Mouse (Mus musculus) embryonic facial prominence, embryonic 10.5 days (tissue): ENCODE measurements around the gene Tepsin. TPM values are rescaled to one million over a fixed set of nuclear protein-coding genes. Genes with fewer than 3 reads are reported as not detected.
A peak's percentile ranks its signal among the peaks of the same experiment; 100 is the strongest.

ENCODE experiments used
- DNase-seq: peaks from one replicate; pipeline ENCODE4 v3.0.0-alpha.2; 2017; ENCODE audit warnings: low spot score
- H3K27ac ChIP-seq: fragments of 300-500 bp; sonication (generic); replicated peaks from 2 replicates; pipeline ENCODE4 v1.5.1; 2016; ENCODE audit warnings: mild to moderate bottlenecking
- H3K27me3 ChIP-seq: fragments of 300-500 bp; sonication (generic); replicated peaks from 2 replicates; pipeline ENCODE4 v1.6.1; 2016; ENCODE audit warnings: low read depth, mild to moderate bottlenecking; ENCODE audit not compliant: poor library complexity, severe bottlenecking
- H3K36me3 ChIP-seq: fragments of 300-500 bp; sonication (generic); replicated peaks from 2 replicates; pipeline ENCODE4 v1.6.1; 2016; ENCODE audit warnings: mild to moderate bottlenecking, moderate library complexity
- H3K4me1 ChIP-seq: fragments of 300-500 bp; sonication (generic); 2 replicates; pipeline ENCODE4 v1.6.1; 2016
- H3K4me3 ChIP-seq: fragments of 300-500 bp; sonication (generic); 2 replicates; pipeline ENCODE4 v1.5.1; 2016; ENCODE audit warnings: mild to moderate bottlenecking, moderate library complexity
- H3K9me3 ChIP-seq: fragments of 300-500 bp; sonication (generic); 2 replicates; pipeline ENCODE4 v1.6.1; 2016; ENCODE audit warnings: mild to moderate bottlenecking
- WGBS: fragments of 180-500 bp; shearing (Covaris S2); methylation state at CpG from one replicate; pipeline ENCODE4 v1.1.7; 2016; 5-methylcytosine and 5-hydroxymethylcytosine counted together
- microRNA-seq: library from miRNA; unstranded; fragments of <30 nt; microRNA quantifications from one replicate; pipeline ENCODE4, GENCODE M21; 2017
- polyA plus RNA-seq: library from polyadenylated mRNA; unstranded; fragments of >200 nt; fragmentation: Nextera tagmentation; extraction: Ambion mirVana; gene quantifications from 2 replicates; pipeline ENCODE4 v1.2.1, GENCODE M21; 2016

Tepsin gene
- polyA plus RNA-seq, 1 experiment from 2014 or later: 21.4 TPM

- Histone ChIP-seq H3K9me3 (no peaks in the 10 kb centered on the region), H3K4me1 (peaks cover 59% of the 10 kb centered on the region), H3K4me3 (no peak overlapping the region), H3K27me3 (peaks cover 73% of the 10 kb centered on the region), H3K27ac (no peak overlapping the region), H3K36me3 (no peaks in the 10 kb centered on the region)
- no peak for DNase-seq
- 75% methylated on average over 8 of the region's 8 CpGs for WGBS
Observed at GRCm38 (mm10) chr11:120049067-120049466, 49.5 kb downstream of the Tepsin start.

- peaks cover 76% of the 10 kb centered on the region for H3K27me3 ChIP-seq
- H3K27ac ChIP-seq: 0 out of 2 replicates have a peak overlapping the region, but pooled peaks have one; percentile 82
- H3K4me3 ChIP-seq: peak overlapping the region; percentile 77
- H3K9me3 ChIP-seq: no peaks in the 10 kb centered on the region
- peaks cover 59% of the 10 kb centered on the region for H3K4me1 ChIP-seq
- WGBS: 3% methylated on average over 23 of the region's 23 CpGs
- H3K36me3 ChIP-seq: no peaks in the 10 kb centered on the region
- peak; percentile 61 for DNase-seq
Observed at GRCm38 (mm10) chr11:120048252-120048556, 50.3 kb downstream of the Tepsin start.

- no peak for DNase-seq
- H3K27me3 ChIP-seq: peaks cover 76% of the 10 kb centered on the region
Observed at GRCm38 (mm10) chr11:120047531-120048251, 50.8 kb downstream of the Tepsin start.

GRCm38 (mm10) chr11:120046553-120047191 is 51.9 kb downstream of the Tepsin start, which contains the start of gene Aatk:
TSS of gene Aatk (minus strand) at chr11:120047167.
- H3K27me3 ChIP-seq: peaks cover 75% of the 10 kb centered on the region

More at GRCm38 (mm10) chr11:120047531-120048251, 50.8 kb downstream of the Tepsin start:
- H3K4me3 ChIP-seq: peak overlapping the region; percentile 77
- no peaks in the 10 kb centered on the region for H3K36me3 ChIP-seq
- peak overlapping the region; percentile 82; the same call in 1 of the 2 replicates for H3K27ac ChIP-seq
- WGBS: 8% methylated on average over 23 of the region's 23 CpGs
- peaks cover 59% of the 10 kb centered on the region for H3K4me1 ChIP-seq
- no peaks in the 10 kb centered on the region for H3K9me3 ChIP-seq

GRCm38 (mm10) chr11:120045839-120046552 is 52.5 kb downstream of the Tepsin start:
- Histone ChIP-seq H3K27me3 (peaks cover 69% of the 10 kb centered on the region), H3K4me3 (peak overlapping the region; percentile 77), H3K36me3 (no peaks in the 10 kb centered on the region), H3K27ac (peak overlapping the region; percentile 82; the same call in 1 of the 2 replicates), H3K9me3 (no peaks in the 10 kb centered on the region), H3K4me1 (peaks cover 59% of the 10 kb centered on the region)
- peak; percentile 37 for DNase-seq
- WGBS: 45% methylated on average over 11 of the region's 11 CpGs

More at GRCm38 (mm10) chr11:120046553-120047191, 51.9 kb downstream of the Tepsin start, which contains the start of gene Aatk:
- Histone ChIP-seq H3K4me3 (peak within 1 kb of the TSS; percentile 77), H3K36me3 (no peaks in the 10 kb centered on the region), H3K9me3 (no peaks in the 10 kb centered on the region), H3K4me1 (peaks cover 61% of the 10 kb centered on the region), H3K27ac (peak within 1 kb of the TSS; percentile 82)
- under 1% methylated on average over 63 of the region's 63 CpGs for WGBS
- peak; percentile 64 for DNase-seq

GRCm38 (mm10) chr11:120045341-120045740 is 53.2 kb downstream of the Tepsin start:
- H3K27ac ChIP-seq: 0 out of 2 replicates have a peak overlapping the region, but pooled peaks have one; percentile 4
- no peak for DNase-seq
- no peaks in the 10 kb centered on the region for H3K9me3 ChIP-seq
- H3K4me3 ChIP-seq: peak overlapping the region; percentile 77; the same call in 1 of the 2 replicates
- H3K36me3 ChIP-seq: no peaks in the 10 kb centered on the region
- 57% methylated on average over 4 of the region's 4 CpGs for WGBS
- peaks cover 62% of the 10 kb centered on the region for H3K27me3 ChIP-seq
- peaks cover 61% of the 10 kb centered on the region for H3K4me1 ChIP-seq

GRCm38 (mm10) chr11:120042141-120042838 is 56.2 kb downstream of the Tepsin start:
- Histone ChIP-seq H3K27ac (peak overlapping the region; percentile 45), H3K36me3 (no peaks in the 10 kb centered on the region), H3K4me1 (peaks cover 56% of the 10 kb centered on the region), H3K9me3 (no peaks in the 10 kb centered on the region), H3K27me3 (peaks cover 35% of the 10 kb centered on the region), H3K4me3 (no peak overlapping the region)
- 76% methylated on average over 7 of the region's 7 CpGs for WGBS
- DNase-seq: no peak

GRCm38 (mm10) chr11:120041191-120042123 is 57.1 kb downstream of the Tepsin start:
- Histone ChIP-seq H3K36me3 (no peaks in the 10 kb centered on the region), H3K9me3 (no peaks in the 10 kb centered on the region), H3K4me3 (no peak overlapping the region; the same call in 1 of the 2 replicates), H3K27me3 (peaks cover 27% of the 10 kb centered on the region), H3K4me1 (peaks cover 49% of the 10 kb centered on the region), H3K27ac (peak overlapping the region; percentile 45)
- WGBS: 59% methylated on average over 13 of the region's 13 CpGs
- DNase-seq: peak; percentile 47

Small RNAs within 50 kb of the gene (microRNA-seq; reads per million reads assigned to microRNA genes)
- not detected for gene Gm25948

Other genes starting within 250 kb of the Tepsin start
- gene Chmp6, start 185.3 kb downstream of the Tepsin start, polyA plus RNA-seq: 117 and 120 TPM in 2 replicates
- 9.6 and 11.0 TPM in 2 replicates for gene Baiap2, start 156.0 kb downstream of the Tepsin start, polyA plus RNA-seq
- 0.84 and 1.6 TPM in 2 replicates for gene Aatk, start 51.6 kb downstream of the Tepsin start, polyA plus RNA-seq
- gene Cep131, start 11.9 kb downstream of the Tepsin start, polyA plus RNA-seq: 43.0 and 46.9 TPM in 2 replicates
- 82.0 and 87.7 TPM in 2 replicates for gene Ndufaf8, start 197 bp upstream of the Tepsin start, polyA plus RNA-seq
- 99.0 and 103 TPM in 2 replicates for gene Slc38a10, start 52.6 kb upstream of the Tepsin start, polyA plus RNA-seq
- 18.0 and 18.4 TPM in 2 replicates for gene Bahcc1, start 134.2 kb upstream of the Tepsin start, polyA plus RNA-seq
- gene Actg1, start 249.8 kb upstream of the Tepsin start, polyA plus RNA-seq: 3,067 and 3,150 TPM in 2 replicates